Mouse (Mus musculus): Measurements from ENCODE around the gene Spaca4. TPM values are rescaled to one million over a fixed set of nuclear protein-coding genes. Genes with fewer than 3 reads are reported as not detected.
A peak's percentile ranks its signal among the peaks of the same experiment; 100 is the strongest.

The Spaca4 gene
- polyA plus RNA-seq, 1 experiment from 2014 or later: not detected

DNA sequence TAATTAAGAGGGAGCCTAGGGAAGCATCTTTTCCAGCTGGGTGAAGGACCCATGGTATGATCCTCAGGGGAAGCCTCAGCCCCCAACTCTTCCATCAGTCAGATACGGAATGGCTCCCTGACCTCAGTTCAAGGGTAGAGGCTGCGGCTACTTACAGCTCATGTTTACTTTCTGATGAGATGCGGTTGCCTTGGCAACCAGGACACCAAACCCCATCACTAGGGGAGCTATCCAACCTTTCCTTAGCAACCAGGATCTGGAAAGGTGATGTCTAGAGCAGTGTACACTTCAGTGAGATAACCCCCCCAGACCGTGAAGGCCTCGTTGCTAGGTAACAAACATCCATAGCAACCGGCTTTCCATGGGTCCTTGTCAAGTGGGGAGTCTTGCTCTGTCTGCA, 16.6 kb downstream of the Spaca4 start:
- Histone ChIP-seq H3K27ac (ENCODE audit: low read length) (no peak overlapping the region), H3K9ac (replicated peaks; ENCODE audit: low read length) (0 out of 2 replicates have a peak overlapping the region, but pooled peaks have one; percentile 89), H3K4me2 (replicated peaks; ENCODE audit: low read depth, low read length) (no peak overlapping the region), H3K27me3 (ENCODE audit: insufficient read depth, low read length) (no peaks in the 10 kb centered on the region), H3K9me3 (ENCODE audit: low read length) (no peaks in the 10 kb centered on the region), H3K4me1 (ENCODE audit: insufficient read depth, low read length) (peaks cover 40% of the 10 kb centered on the region), H3K36me3 (ENCODE audit: insufficient read depth, low read length) (peaks cover 34% of the 10 kb centered on the region), H3K4me3 (ENCODE audit: low read length) (no peak overlapping the region)
- WGBS: 54% methylated on average over 6 of the region's 6 CpGs
- no peak for ATAC-seq (ENCODE audit: low FRiP score, low TSS enrichment)

DNA sequence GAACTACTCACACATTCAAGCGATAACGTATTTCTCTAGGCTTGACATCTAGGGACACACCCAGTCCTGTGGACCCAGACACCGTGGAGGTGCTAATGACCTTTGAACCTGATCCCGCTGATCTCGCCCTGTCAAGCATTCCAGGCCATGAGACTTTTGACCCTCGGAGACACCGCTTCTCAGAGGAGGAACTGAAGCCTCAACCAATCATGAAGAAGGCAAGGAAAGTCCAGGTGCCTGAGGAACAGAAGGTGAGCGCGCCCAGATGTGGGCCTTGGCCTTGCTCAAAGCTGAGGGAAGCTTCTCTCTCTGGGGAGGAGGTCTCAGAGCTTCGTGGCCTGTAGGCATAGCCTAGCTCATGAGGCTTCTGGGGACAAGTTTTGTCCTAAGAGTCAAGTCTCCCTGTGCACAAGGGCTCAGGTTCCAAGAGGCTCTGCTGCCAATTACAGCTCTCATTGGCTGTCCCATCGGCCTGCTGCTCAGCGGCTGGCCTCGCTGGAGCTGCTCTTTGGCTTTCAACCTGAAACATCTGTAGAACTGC, 17.3 kb downstream of the Spaca4 start:
- Histone ChIP-seq H3K27me3 (ENCODE audit: insufficient read depth, low read length) (no peaks in the 10 kb centered on the region), H3K4me3 (ENCODE audit: low read length) (peak overlapping the region; percentile 71), H3K36me3 (ENCODE audit: insufficient read depth, low read length) (peaks cover 32% of the 10 kb centered on the region), H3K27ac (ENCODE audit: low read length) (peak overlapping the region; percentile 94), H3K4me1 (ENCODE audit: insufficient read depth, low read length) (peaks cover 44% of the 10 kb centered on the region), H3K4me2 (replicated peaks; ENCODE audit: low read depth, low read length) (peak overlapping the region; percentile 94), H3K9me3 (ENCODE audit: low read length) (no peaks in the 10 kb centered on the region), H3K9ac (replicated peaks; ENCODE audit: low read length) (peak overlapping the region; percentile 89; the same call in 1 of the 2 replicates)
- no peak for ATAC-seq (ENCODE audit: low FRiP score, low TSS enrichment)
- WGBS: 26% methylated on average over 13 of the region's 13 CpGs

DNA sequence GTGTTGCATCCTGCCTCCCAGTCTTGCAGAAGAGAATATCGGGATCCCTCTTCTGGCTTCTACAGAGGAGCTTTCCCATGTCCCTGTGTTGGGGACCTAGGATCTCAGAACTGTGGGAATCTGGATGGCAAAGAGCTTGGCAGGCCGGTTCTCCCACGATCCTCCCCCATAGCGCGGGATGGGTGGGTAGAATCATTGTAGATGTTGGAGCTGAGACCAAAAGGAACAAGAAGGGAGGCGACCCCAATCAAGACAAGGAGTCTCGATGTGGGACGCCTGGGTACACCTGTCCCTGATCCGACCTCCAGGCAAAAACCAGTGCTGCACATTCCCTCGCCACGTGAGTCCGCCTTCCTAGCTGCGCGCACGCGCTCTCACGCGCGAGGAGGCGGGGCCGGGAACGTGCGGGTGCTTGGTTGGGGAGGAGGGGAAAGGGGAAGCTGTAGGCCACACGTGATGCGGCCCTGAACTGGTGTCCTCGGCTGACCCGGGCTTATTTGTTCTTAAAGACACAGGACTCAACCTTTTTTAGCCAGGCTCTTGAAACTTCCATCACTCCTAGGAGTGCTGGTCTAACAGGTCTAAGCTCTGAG, 18.1 kb downstream of the Spaca4 start:
- peak overlapping the region; percentile 94 for H3K4me2 ChIP-seq (replicated peaks; ENCODE audit: low read depth, low read length)
- under 1% methylated on average over 27 of the region's 27 CpGs for WGBS
- no peaks in the 10 kb centered on the region for H3K9me3 ChIP-seq (ENCODE audit: low read length)
- peak; percentile 2; the same call in 1 of the 2 replicates for ATAC-seq (ENCODE audit: low FRiP score, low TSS enrichment)
- peak overlapping the region; percentile 71 for H3K4me3 ChIP-seq (ENCODE audit: low read length)
- peaks cover 24% of the 10 kb centered on the region for H3K36me3 ChIP-seq (ENCODE audit: insufficient read depth, low read length)
- H3K4me1 ChIP-seq (ENCODE audit: insufficient read depth, low read length): peaks cover 44% of the 10 kb centered on the region
- peak overlapping the region; percentile 89 for H3K9ac ChIP-seq (replicated peaks; ENCODE audit: low read length)
- H3K27ac ChIP-seq (ENCODE audit: low read length): peak overlapping the region; percentile 94
- H3K27me3 ChIP-seq (ENCODE audit: insufficient read depth, low read length): no peaks in the 10 kb centered on the region

GRCm38 (mm10) chr7:45706721-45707241, 18.8 kb downstream of the Spaca4 start:
- WGBS: under 1% methylated on average over 37 of the region's 45 CpGs
- peak overlapping the region; percentile 94 for H3K4me2 ChIP-seq (replicated peaks; ENCODE audit: low read depth, low read length)
- peak overlapping the region; percentile 71 for H3K4me3 ChIP-seq (ENCODE audit: low read length)
- peaks cover 17% of the 10 kb centered on the region for H3K36me3 ChIP-seq (ENCODE audit: insufficient read depth, low read length)
- peak overlapping the region; percentile 89 for H3K9ac ChIP-seq (replicated peaks; ENCODE audit: low read length)
- ATAC-seq (ENCODE audit: low FRiP score, low TSS enrichment): no peak
- H3K9me3 ChIP-seq (ENCODE audit: low read length): no peaks in the 10 kb centered on the region
- peak overlapping the region; percentile 94 for H3K27ac ChIP-seq (ENCODE audit: low read length)
- peaks cover 44% of the 10 kb centered on the region for H3K4me1 ChIP-seq (ENCODE audit: insufficient read depth, low read length)
- H3K27me3 ChIP-seq (ENCODE audit: insufficient read depth, low read length): no peaks in the 10 kb centered on the region

- Histone ChIP-seq H3K36me3 (ENCODE audit: insufficient read depth, low read length) (peaks cover 8% of the 10 kb centered on the region), H3K27ac (ENCODE audit: low read length) (peak overlapping the region; percentile 94), H3K27me3 (ENCODE audit: insufficient read depth, low read length) (no peaks in the 10 kb centered on the region), H3K4me1 (ENCODE audit: insufficient read depth, low read length) (peaks cover 53% of the 10 kb centered on the region), H3K9me3 (ENCODE audit: low read length) (no peaks in the 10 kb centered on the region), H3K9ac (replicated peaks; ENCODE audit: low read length) (peak overlapping the region; percentile 89), H3K4me3 (ENCODE audit: low read length) (peak overlapping the region; percentile 71), H3K4me2 (replicated peaks; ENCODE audit: low read depth, low read length) (peak overlapping the region; percentile 94)
- WGBS: 2% methylated on average over 7 of the region's 7 CpGs
- ATAC-seq (ENCODE audit: low FRiP score, low TSS enrichment): peak; percentile 10; the same call in 1 of the 2 replicates
Measured at GRCm38 (mm10) chr7:45705873-45706281, 19.7 kb downstream of the Spaca4 start.

DNA sequence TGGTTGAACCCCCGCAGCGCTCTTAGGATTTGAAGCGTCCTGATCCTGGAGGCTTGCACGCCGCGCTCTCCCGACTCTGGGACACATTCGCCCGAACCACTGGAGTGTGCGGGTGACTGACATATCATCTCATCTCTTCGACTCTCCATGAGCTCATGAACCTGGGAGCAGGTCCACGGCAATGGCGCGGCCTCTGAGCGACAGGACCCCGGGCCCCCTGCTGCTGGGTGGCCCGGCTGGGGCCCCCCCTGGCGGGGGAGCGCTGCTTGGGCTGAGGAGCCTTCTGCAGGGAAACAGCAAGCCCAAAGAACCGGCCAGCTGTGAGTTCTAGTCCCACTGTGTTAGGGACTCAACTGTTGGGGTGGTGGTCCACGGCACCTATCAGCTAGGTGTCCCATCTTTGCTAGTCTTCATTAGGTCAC, 20.2 kb downstream of the Spaca4 start:
- no peak; the same call in none of the 2 replicates for ATAC-seq (ENCODE audit: low FRiP score, low TSS enrichment)
- WGBS: under 1% methylated on average over 21 of the region's 21 CpGs
- peaks cover 56% of the 10 kb centered on the region for H3K4me1 ChIP-seq (ENCODE audit: insufficient read depth, low read length)

GRCm38 (mm10) chr7:45704730-45705442, 20.7 kb downstream of the Spaca4 start, which contains the start of gene Dbp:
Dbp (plus strand) TSS chr7:45705088.
- peaks cover 62% of the 10 kb centered on the region for H3K4me1 ChIP-seq (ENCODE audit: insufficient read depth, low read length)
- peak within 1 kb of the TSS; percentile 89 for H3K9ac ChIP-seq (replicated peaks; ENCODE audit: low read length)
- peak; percentile 88 for ATAC-seq (ENCODE audit: low FRiP score, low TSS enrichment)
- H3K4me2 ChIP-seq (replicated peaks; ENCODE audit: low read depth, low read length): peak within 1 kb of the TSS; percentile 94
- peak within 1 kb of the TSS; percentile 71 for H3K4me3 ChIP-seq (ENCODE audit: low read length)
- H3K27me3 ChIP-seq (ENCODE audit: insufficient read depth, low read length): peaks cover 7% of the 10 kb centered on the region
- H3K9me3 ChIP-seq (ENCODE audit: low read length): no peaks in the 10 kb centered on the region
- H3K36me3 ChIP-seq (ENCODE audit: insufficient read depth, low read length): no peaks in the 10 kb centered on the region
- 0% methylated on average over 36 of the region's 36 CpGs for WGBS
- H3K27ac ChIP-seq (ENCODE audit: low read length): peak within 1 kb of the TSS; percentile 86

More for the DNA sequence above, 20.2 kb downstream of the Spaca4 start:
- peak overlapping the region; percentile 83 for H3K27ac ChIP-seq (ENCODE audit: low read length)
- H3K4me3 ChIP-seq (ENCODE audit: low read length): peak overlapping the region; percentile 71
- peaks cover 1% of the 10 kb centered on the region; the same call in 1 of the 2 replicates for H3K27me3 ChIP-seq (ENCODE audit: insufficient read depth, low read length)
- peak overlapping the region; percentile 94 for H3K4me2 ChIP-seq (replicated peaks; ENCODE audit: low read depth, low read length)
- H3K36me3 ChIP-seq (ENCODE audit: insufficient read depth, low read length): peaks cover 4% of the 10 kb centered on the region
- H3K9me3 ChIP-seq (ENCODE audit: low read length): no peaks in the 10 kb centered on the region
- peak overlapping the region; percentile 89 for H3K9ac ChIP-seq (replicated peaks; ENCODE audit: low read length)

DNA sequence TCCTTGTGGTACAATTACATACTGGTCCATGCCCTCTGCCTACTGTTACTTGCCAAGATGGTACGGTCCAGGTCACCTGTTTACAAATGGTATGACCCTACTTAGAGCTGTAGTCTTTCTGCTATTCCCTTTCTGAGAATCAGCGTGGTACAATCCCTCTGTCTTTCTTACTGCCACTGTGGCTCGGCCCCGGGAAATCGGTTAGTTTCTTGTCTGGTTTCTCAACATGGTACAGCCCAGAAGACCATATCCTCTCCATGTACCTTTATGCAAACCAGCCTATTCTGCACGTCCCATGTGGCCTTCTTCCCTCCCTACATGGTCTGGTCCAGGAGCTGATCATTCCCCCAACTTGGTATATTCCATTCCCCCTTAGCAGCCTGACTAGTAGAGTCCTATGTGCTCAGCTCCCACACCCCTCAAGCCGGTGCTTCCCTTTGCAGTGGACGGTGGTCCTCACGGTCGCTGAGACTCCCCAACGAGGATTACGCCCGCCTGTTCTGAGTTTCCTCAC, 21.5 kb downstream of the Spaca4 start:
- Histone ChIP-seq H3K4me3 (ENCODE audit: low read length) (peak overlapping the region; percentile 71), H3K4me1 (ENCODE audit: insufficient read depth, low read length) (peaks cover 62% of the 10 kb centered on the region), H3K27ac (ENCODE audit: low read length) (peak overlapping the region; percentile 86), H3K4me2 (replicated peaks; ENCODE audit: low read depth, low read length) (peak overlapping the region; percentile 94), H3K36me3 (ENCODE audit: insufficient read depth, low read length) (no peaks in the 10 kb centered on the region), H3K27me3 (ENCODE audit: insufficient read depth, low read length) (peaks cover 15% of the 10 kb centered on the region), H3K9ac (replicated peaks; ENCODE audit: low read length) (peak overlapping the region; percentile 74), H3K9me3 (ENCODE audit: low read length) (no peaks in the 10 kb centered on the region)
- ATAC-seq (ENCODE audit: low FRiP score, low TSS enrichment): peak; percentile 40
- under 1% methylated on average over 13 of the region's 13 CpGs for WGBS

GRCm38 (mm10) chr7:45703521-45704033, 22.0 kb downstream of the Spaca4 start:
- ATAC-seq (ENCODE audit: low FRiP score, low TSS enrichment): no peak; the same call in 1 of the 2 replicates
- Histone ChIP-seq H3K27me3 (ENCODE audit: insufficient read depth, low read length) (peaks cover 20% of the 10 kb centered on the region), H3K9me3 (ENCODE audit: low read length) (no peaks in the 10 kb centered on the region), H3K27ac (ENCODE audit: low read length) (peak overlapping the region; percentile 86), H3K4me1 (ENCODE audit: insufficient read depth, low read length) (peaks cover 57% of the 10 kb centered on the region), H3K4me2 (replicated peaks; ENCODE audit: low read depth, low read length) (peak overlapping the region; percentile 94), H3K9ac (replicated peaks; ENCODE audit: low read length) (peak overlapping the region; percentile 74), H3K36me3 (ENCODE audit: insufficient read depth, low read length) (no peaks in the 10 kb centered on the region), H3K4me3 (ENCODE audit: low read length) (peak overlapping the region; percentile 71)
- WGBS: 43% methylated on average over 12 of the region's 12 CpGs
